Mouse (Mus musculus) CH12.LX (cell line): ENCODE measurements at regions not wholly inside any gene's neighbourhood (a gene's known extent, or its start where the extent isn't known, plus 50 kb on each side); places are given as distances from the start of the nearest gene placed in this dataset.

Experiments used
- DNase-seq: peaks from one replicate; pipeline ENCODE4 v3.0.0-alpha.2; 2013; ENCODE audit errors: extremely low read depth
- H3K27ac ChIP-seq: 2 replicates; pipeline ENCODE4 v1.5.1; 2012; ENCODE audit warnings: low read depth, mild to moderate bottlenecking, control low read depth, moderate library complexity; ENCODE audit not compliant: insufficient read depth
- H3K27me3 ChIP-seq: replicated peaks from 2 replicates; pipeline ENCODE3; 2012; ENCODE audit warnings: inconsistent platforms
- H3K36me3 ChIP-seq, 2 experiments: replicated peaks in 1 of 2; 2 replicates each; pipeline versions ENCODE3 to v1.6.1; 2012; ENCODE audit warnings: inconsistent platforms in 1 of 2, low read length in 1 of 2, mild to moderate bottlenecking in 1 of 2, mixed read lengths in 1 of 2, moderate library complexity in 1 of 2; ENCODE audit not compliant: control insufficient read depth in 1 of 2, insufficient read depth in 1 of 2
- H3K4me1 ChIP-seq, 2 experiments: 2 replicates each; pipeline ENCODE4 v1.6.1; 2012; ENCODE audit warnings: inconsistent platforms in 1 of 2, moderate library complexity in 1 of 2; ENCODE audit not compliant: insufficient read depth in 2 of 2, control insufficient read depth in 1 of 2
- H3K4me2 ChIP-seq: 2 replicates; pipeline ENCODE4 v1.6.1; 2012; ENCODE audit warnings: low read depth, mild to moderate bottlenecking, control low read depth; ENCODE audit not compliant: poor library complexity, insufficient read depth, severe bottlenecking
- H3K4me3 ChIP-seq, 3 experiments: fragments of 150-350 bp in 1 of 3; sonication (generic) in 1 of 3; replicated peaks in 1 of 3; 2 replicates each; pipeline versions ENCODE3 to v1.5.1; 2011 to 2012; ENCODE audit warnings: low read depth in 2 of 3, low read length in 2 of 3, mild to moderate bottlenecking in 2 of 3, moderate library complexity in 2 of 3, control low read depth in 1 of 3, improper control_type of control experiment in 1 of 3, inconsistent platforms in 1 of 3, mixed read lengths in 1 of 3; ENCODE audit not compliant: poor library complexity in 1 of 3
- H3K79me2 ChIP-seq: replicated peaks from 2 replicates; pipeline ENCODE4 v1.6.1; 2012; ENCODE audit warnings: mild to moderate bottlenecking, moderate library complexity; ENCODE audit not compliant: control insufficient read depth, poor library complexity, insufficient read depth, severe bottlenecking; ENCODE audit errors: extremely low read depth
- H3K9ac ChIP-seq: 2 replicates; pipeline ENCODE4 v1.6.1; 2012; ENCODE audit warnings: low read depth, mild to moderate bottlenecking, control low read depth, moderate library complexity; ENCODE audit not compliant: insufficient read depth
- H3K9me3 ChIP-seq: replicated peaks from 2 replicates; pipeline ENCODE3; 2012; ENCODE audit warnings: low read length, inconsistent platforms, mixed read lengths
- CHD2 ChIP-seq: IDR thresholded peaks from 2 replicates; pipeline ENCODE4 v1.6.1; 2011; ENCODE audit warnings: low read length, improper control_type of control experiment
- CTCF ChIP-seq, 2 experiments: IDR thresholded peaks in 1 of 2; conservative IDR thresholded peaks in 1 of 2; 2 replicates each; pipeline ENCODE4 v1.5.1; 2011 to 2012; ENCODE audit warnings: low read depth in 2 of 2, low read length in 2 of 2, improper control_type of control experiment in 1 of 2, inconsistent platforms in 1 of 2, mild to moderate bottlenecking in 1 of 2, moderate library complexity in 1 of 2
- E2F4 ChIP-seq: IDR thresholded peaks from 2 replicates; pipeline ENCODE4 v1.6.1; 2011; ENCODE audit warnings: low read depth, low read length, improper control_type of control experiment; ENCODE audit not compliant: insufficient replicate concordance
- EP300 ChIP-seq: IDR thresholded peaks from 2 replicates; pipeline ENCODE4 v1.6.1; 2011; ENCODE audit warnings: low read length, improper control_type of control experiment
- ETS1 ChIP-seq: conservative IDR thresholded peaks from 2 replicates; pipeline ENCODE4 v1.6.1; 2012; ENCODE audit warnings: low read depth, mild to moderate bottlenecking, inconsistent platforms, low read length, improper control_type of control experiment, moderate library complexity
- IRF4 ChIP-seq: IDR thresholded peaks from 2 replicates; pipeline ENCODE4 v1.6.1; 2014; ENCODE audit warnings: low read depth, mild to moderate bottlenecking, inconsistent platforms, low read length, improper control_type of control experiment
- KAT2A ChIP-seq: IDR thresholded peaks from 2 replicates; pipeline ENCODE4 v1.6.1; 2012; ENCODE audit warnings: low read length, improper control_type of control experiment, inconsistent platforms; ENCODE audit not compliant: insufficient replicate concordance
- MAFK ChIP-seq: IDR thresholded peaks from 2 replicates; pipeline ENCODE4 v1.6.1; 2011; ENCODE audit warnings: low read length, improper control_type of control experiment; ENCODE audit not compliant: insufficient replicate concordance
- MAX ChIP-seq: IDR thresholded peaks from 2 replicates; pipeline ENCODE4 v1.6.1; 2011; ENCODE audit warnings: low read length, improper control_type of control experiment
- MEF2A ChIP-seq: IDR thresholded peaks from 2 replicates; pipeline ENCODE4 v1.6.1; 2014; ENCODE audit warnings: low read depth, mild to moderate bottlenecking, inconsistent platforms, low read length, improper control_type of control experiment, borderline replicate concordance
- MXI1 ChIP-seq: IDR thresholded peaks from 2 replicates; pipeline ENCODE4 v1.6.1; 2011; ENCODE audit warnings: mild to moderate bottlenecking, low read depth, low read length, improper control_type of control experiment
- NELFE ChIP-seq: IDR thresholded peaks from 2 replicates; pipeline ENCODE4 v1.6.1; 2011; ENCODE audit warnings: low read depth, low read length, improper control_type of control experiment
- NRF1 ChIP-seq: IDR thresholded peaks from 2 replicates; pipeline ENCODE4 v1.6.1; 2014; ENCODE audit warnings: low read depth, mild to moderate bottlenecking, inconsistent platforms, low read length, improper control_type of control experiment, moderate library complexity
- PAX5 ChIP-seq: IDR thresholded peaks from 2 replicates; pipeline ENCODE4 v1.6.1; 2012; ENCODE audit warnings: low read length, inconsistent platforms, mixed read lengths
- POLR2A ChIP-seq: IDR thresholded peaks from 2 replicates; pipeline ENCODE4 v1.6.1; 2011; ENCODE audit warnings: low read depth, mild to moderate bottlenecking, improper control_type of control experiment, low read length
- POLR2AphosphoS2 ChIP-seq: IDR thresholded peaks from 2 replicates; pipeline ENCODE4 v1.6.1; 2011; ENCODE audit warnings: low read depth, low read length, improper control_type of control experiment
- RAD21 ChIP-seq: IDR thresholded peaks from 2 replicates; pipeline ENCODE4 v1.6.1; 2011; ENCODE audit warnings: low read depth, mild to moderate bottlenecking, low read length, improper control_type of control experiment, moderate library complexity
- RCOR1 ChIP-seq: conservative IDR thresholded peaks from 2 replicates; pipeline ENCODE4 v1.6.1; 2012; ENCODE audit warnings: low read depth, mild to moderate bottlenecking, inconsistent platforms, low read length, improper control_type of control experiment
- SIN3A ChIP-seq: IDR thresholded peaks from 2 replicates; pipeline ENCODE4 v1.6.1; 2012; ENCODE audit warnings: low read length, improper control_type of control experiment, inconsistent platforms
- SMC3 ChIP-seq: IDR thresholded peaks from 2 replicates; pipeline ENCODE4 v1.6.1; 2011; ENCODE audit warnings: low read depth, low read length, improper control_type of control experiment
- TBP ChIP-seq: conservative IDR thresholded peaks from 2 replicates; pipeline ENCODE4 v1.6.1; 2011; ENCODE audit warnings: low read depth, low read length, improper control_type of control experiment
- TCF12 ChIP-seq: IDR thresholded peaks from 2 replicates; pipeline ENCODE4 v1.6.1; 2014; ENCODE audit warnings: low read depth, mild to moderate bottlenecking, inconsistent platforms, low read length, improper control_type of control experiment
- UBTF ChIP-seq: IDR thresholded peaks from 2 replicates; pipeline ENCODE4 v1.6.1; 2012; ENCODE audit warnings: low read depth, mild to moderate bottlenecking, inconsistent platforms, low read length, improper control_type of control experiment, moderate library complexity
- ZKSCAN1 ChIP-seq: IDR thresholded peaks from 2 replicates; pipeline ENCODE4 v1.6.1; 2012; ENCODE audit warnings: low read depth, inconsistent platforms, low read length, improper control_type of control experiment, borderline replicate concordance
- ZNF384 ChIP-seq: IDR thresholded peaks from 2 replicates; pipeline ENCODE4 v1.6.1; 2012; ENCODE audit warnings: low read depth, low read length, improper control_type of control experiment, inconsistent platforms
- dilution Hi-C: fragments of 300-500 bp; cut with MboI; formaldehyde crosslinking; loops from 2 replicates; pipeline ENCODE4 v1.14.3; 2020; ENCODE audit warnings: low sequenced_read_pairs; ENCODE audit not compliant: extremely low pct_unique_long_range_greater_than_20kb, extremely low pct_ligation_motif_present
- in situ Hi-C: fragments of 300-500 bp; cut with MboI; formaldehyde crosslinking; loops from 3 replicates; pipeline ENCODE4 v1.14.3; 2019; ENCODE audit warnings: low sequenced_read_pairs, low pct_ligation_motif_present, low pct_unique_long_range_greater_than_20kb, mixed read lengths

DNA sequence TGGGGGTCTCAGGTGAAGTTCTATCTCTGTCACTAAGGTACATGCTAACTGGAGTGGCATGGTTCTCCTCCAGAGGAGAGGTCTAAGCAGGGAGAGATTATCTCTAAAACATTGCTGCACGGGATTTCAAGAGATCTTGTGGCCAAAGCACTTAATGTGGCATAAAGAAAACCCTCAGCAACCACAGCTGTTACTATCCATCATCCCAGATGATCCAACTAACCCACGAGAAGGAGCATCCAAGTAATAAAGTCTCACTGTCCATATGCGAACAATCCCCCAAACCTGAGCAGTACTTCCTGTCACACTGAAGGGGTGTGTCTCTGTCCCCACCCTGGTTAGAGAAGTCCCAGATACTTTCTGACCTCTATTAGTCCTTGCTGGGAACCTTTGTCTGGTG, 363.9 kb downstream of the En1 start:
- Histone ChIP-seq H3K4me2 (no peak overlapping the region), H3K4me3 (no peak overlapping the region), H3K9ac (no peak overlapping the region), H3K79me2 (no peaks in the 10 kb centered on the region), H3K9me3 (no peaks in the 10 kb centered on the region), H3K27ac (no peak overlapping the region), H3K36me3 (no peaks in the 10 kb centered on the region), H3K4me1 (peaks cover 3 to 35% of the 10 kb centered on the region in 2 experiments; a peak in 3 of 4 replicates), H3K27me3 (no peaks in the 10 kb centered on the region)
- dilution Hi-C loops, result no loop called here
- DNase-seq, result no peak
- TF ChIP-seq RAD21, result no peak
- TF ChIP-seq EP300, result no peak
- TF ChIP-seq ZNF384, result no peak
- TF ChIP-seq RCOR1, result no peak
- no peak for TF ChIP-seq E2F4
- TF ChIP-seq CTCF (conservative IDR thresholded peaks at IDR 0.05 in 1 of 2, IDR thresholded peaks at IDR 0.05 in 1 of 2; ENCODE audit: low read depth in 2 of 2, low read length in 2 of 2), result no peak
- no peak for TF ChIP-seq MXI1
- TF ChIP-seq ZKSCAN1, result no peak
- no peak for TF ChIP-seq POLR2AphosphoS2
- TF ChIP-seq SMC3, result no peak
- no peak for TF ChIP-seq MAX
- TF ChIP-seq ETS1, result no peak
- TF ChIP-seq TBP, result no peak
- in situ Hi-C loops, result no loop called here

DNA sequence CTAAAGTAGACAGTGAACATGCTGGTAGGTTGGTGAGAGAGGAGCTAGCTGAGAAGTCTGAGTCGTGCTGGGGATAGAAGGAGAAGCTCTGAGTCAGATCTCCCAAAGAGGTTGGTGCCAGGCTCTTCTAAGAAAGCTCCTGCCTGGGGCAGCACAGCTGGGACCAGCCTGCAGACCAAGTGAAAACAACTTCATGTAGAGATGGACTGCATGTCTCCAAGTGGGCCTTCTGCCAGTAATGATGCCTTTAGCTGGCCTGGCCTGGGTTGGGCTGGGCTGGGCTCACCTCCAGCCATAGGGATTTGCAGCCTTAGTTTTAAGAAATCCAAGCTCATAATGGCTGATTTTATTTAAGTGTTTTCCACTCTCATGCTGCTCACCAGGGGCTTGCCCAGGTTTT, 357.7 kb downstream of the Insig2 start:
- TF ChIP-seq POLR2A, result no peak
- TF ChIP-seq UBTF, result no peak
- TF ChIP-seq NELFE, result no peak
- TF ChIP-seq EP300, result no peak
- H3K27me3 ChIP-seq, result no peaks in the 10 kb centered on the region
- DNase-seq, result no peak
- H3K4me1 ChIP-seq, result peaks cover 3 to 18% of the 10 kb centered on the region in 2 experiments; a peak in 3 of 4 replicates
- H3K79me2 ChIP-seq, result no peaks in the 10 kb centered on the region
- H3K4me3 ChIP-seq, result no peak overlapping the region
- H3K36me3 ChIP-seq, result no peaks in the 10 kb centered on the region
- dilution Hi-C loops (no loop called here), in situ Hi-C loops (no loop called here)
- no peak overlapping the region for H3K9ac ChIP-seq
- H3K4me2 ChIP-seq, result no peak overlapping the region
- no peaks in the 10 kb centered on the region for H3K9me3 ChIP-seq
- H3K27ac ChIP-seq, result no peak overlapping the region

DNA sequence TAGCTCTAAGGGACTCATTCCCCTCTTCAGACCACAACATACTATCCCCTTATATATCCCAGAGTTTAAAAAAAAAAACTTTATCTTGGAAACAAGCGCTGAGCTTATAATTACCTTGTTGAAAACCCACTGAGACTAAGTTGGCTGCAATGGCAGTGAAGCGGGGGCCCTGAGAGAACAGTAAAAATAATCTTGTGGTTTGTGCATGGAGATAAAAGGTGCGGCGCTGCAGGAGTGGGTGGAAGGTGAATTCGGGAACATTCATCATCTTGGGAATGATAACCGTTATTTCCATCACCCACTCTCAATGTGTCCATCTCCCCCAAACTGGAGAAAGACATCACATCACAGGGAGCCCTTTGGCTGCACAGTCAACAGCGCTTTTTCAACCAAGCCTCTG, 327.9 kb downstream of the Insig2 start:
- no peak overlapping the region for H3K4me3 ChIP-seq
- no peak overlapping the region for H3K4me2 ChIP-seq
- no peak overlapping the region for H3K9ac ChIP-seq
- dilution Hi-C loops, result no loop called here
- no peaks in the 10 kb centered on the region for H3K79me2 ChIP-seq
- H3K36me3 ChIP-seq, result no peaks in the 10 kb centered on the region
- no peaks in the 10 kb centered on the region for H3K27me3 ChIP-seq
- TF ChIP-seq MAFK, result no peak
- TF ChIP-seq TCF12, result no peak
- TF ChIP-seq MEF2A, result no peak
- TF ChIP-seq IRF4, result no peak
- no peak for TF ChIP-seq NELFE
- TF ChIP-seq PAX5, result no peak
- no peak for TF ChIP-seq KAT2A
- TF ChIP-seq SIN3A, result no peak
- no peak for TF ChIP-seq CHD2
- no peak for TF ChIP-seq MXI1
- TF ChIP-seq NRF1, result no peak
- TF ChIP-seq, all 38 proteins: peak for 0
- Histone ChIP-seq H3K9me3 (no peaks in the 10 kb centered on the region), H3K27ac (no peak overlapping the region), H3K4me1 (peaks cover 0 to 5% of the 10 kb centered on the region in 2 experiments; a peak in 1 of 4 replicates)
- in situ Hi-C loops, result no loop called here
- DNase-seq, result no peak
